Mouse (Mus musculus): Measurements from ENCODE around the gene 1700020L24Rik. TPM values are rescaled to one million over a fixed set of nuclear protein-coding genes. Genes with fewer than 3 reads are reported as not detected.

Gene 1700020L24Rik
- 1.5 and 1.9 TPM in 2 replicates for polyA plus RNA-seq (2016; fragmentation: Nextera tagmentation; extraction: Ambion mirVana)

DNA sequence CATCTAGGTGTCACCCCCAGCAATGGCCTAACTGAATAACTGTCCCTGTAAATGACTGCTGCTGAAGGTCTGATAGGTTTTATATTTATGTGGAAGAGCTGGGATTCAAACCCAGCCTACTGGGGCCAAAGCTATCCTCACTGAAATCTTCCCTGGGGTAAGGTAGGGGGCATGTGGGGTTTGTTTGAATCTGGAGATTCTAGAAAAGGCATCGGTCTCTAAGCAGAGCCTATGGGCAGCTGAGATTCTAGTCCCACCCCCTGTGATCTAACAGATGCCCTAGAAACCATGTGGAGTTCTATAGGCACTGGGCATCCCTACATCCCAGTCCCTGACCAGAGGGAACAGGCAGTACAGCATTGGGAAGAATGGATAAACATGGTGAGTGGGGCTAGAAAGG, at the start of gene 1700020L24Rik:
TSS of gene 1700020L24Rik (plus strand) at position 301 of the 400 bp plus-strand sequence.
- no peak within 1 kb of the TSS for H3K27ac ChIP-seq
- H3K4me3 ChIP-seq: no peak within 1 kb of the TSS
- no peak for DNase-seq (ENCODE audit: low spot score)
- peaks cover 20% of the 10 kb centered on the region for H3K27me3 ChIP-seq (ENCODE audit: insufficient read depth, poor library complexity, severe bottlenecking)
- no peaks in the 10 kb centered on the region for H3K36me3 ChIP-seq
- H3K4me1 ChIP-seq: peaks cover 26% of the 10 kb centered on the region
- no peaks in the 10 kb centered on the region for H3K9me3 ChIP-seq
- 79% methylated on average over 1 of the region's 1 CpGs for WGBS

GRCm38 (mm10) chr11:83393062-83393461, 44.4 kb upstream of the 1700020L24Rik start:
- no peaks in the 10 kb centered on the region for H3K27me3 ChIP-seq (ENCODE audit: insufficient read depth, poor library complexity, severe bottlenecking)
- H3K4me3 ChIP-seq: peak overlapping the region; percentile 22; the same call in 1 of the 2 replicates
- no peak for DNase-seq (ENCODE audit: low spot score)
- peaks cover 35% of the 10 kb centered on the region for H3K4me1 ChIP-seq
- H3K27ac ChIP-seq: peak overlapping the region; percentile 82
- peaks cover 41% of the 10 kb centered on the region for H3K36me3 ChIP-seq
- H3K9me3 ChIP-seq: no peaks in the 10 kb centered on the region
- WGBS: 48% methylated on average over 4 of the region's 4 CpGs

- peaks cover 44% of the 10 kb centered on the region for H3K36me3 ChIP-seq
- H3K27me3 ChIP-seq (ENCODE audit: insufficient read depth, poor library complexity, severe bottlenecking): no peaks in the 10 kb centered on the region
- 0 out of 2 replicates have a peak overlapping the region, but pooled peaks have one; percentile 29 for H3K27ac ChIP-seq
- WGBS: 38% methylated on average over 6 of the region's 6 CpGs
- no peak for DNase-seq (ENCODE audit: low spot score)
- peaks cover 35% of the 10 kb centered on the region for H3K4me1 ChIP-seq
- no peaks in the 10 kb centered on the region for H3K9me3 ChIP-seq
- H3K4me3 ChIP-seq: no peak overlapping the region
Observed at GRCm38 (mm10) chr11:83394802-83395439, 42.6 kb upstream of the 1700020L24Rik start.

GRCm38 (mm10) chr11:83397626-83398025, 39.9 kb upstream of the 1700020L24Rik start:
- H3K36me3 ChIP-seq: peaks cover 35% of the 10 kb centered on the region
- WGBS: 84% methylated on average over 7 of the region's 7 CpGs

DNA sequence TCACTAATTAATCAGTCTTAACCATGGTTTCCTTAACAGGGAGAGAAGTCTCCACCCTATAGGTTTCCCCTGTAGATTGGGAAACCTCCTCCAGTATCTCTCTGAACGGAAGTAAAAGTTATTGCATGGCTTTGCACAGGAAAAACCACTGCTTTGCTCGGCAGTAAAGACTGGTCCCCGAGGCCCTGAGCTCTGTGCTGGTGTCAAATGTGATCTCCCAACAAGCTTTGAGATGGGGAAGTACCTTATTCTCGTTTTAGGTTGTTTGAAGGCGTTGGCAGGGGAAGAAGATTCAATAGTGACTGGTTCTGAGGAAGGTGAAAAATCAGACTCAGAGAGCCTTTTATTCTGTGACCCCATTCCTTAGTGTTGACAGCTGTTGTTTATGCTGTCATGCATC, 38.8 kb upstream of the 1700020L24Rik start:
- no peaks in the 10 kb centered on the region for H3K27me3 ChIP-seq (ENCODE audit: insufficient read depth, poor library complexity, severe bottlenecking)
- H3K27ac ChIP-seq: no peak overlapping the region
- H3K9me3 ChIP-seq: no peaks in the 10 kb centered on the region
- 78% methylated on average over 5 of the region's 5 CpGs for WGBS
- no peak overlapping the region for H3K4me3 ChIP-seq
- H3K36me3 ChIP-seq: peaks cover 37% of the 10 kb centered on the region
- H3K4me1 ChIP-seq: peaks cover 29% of the 10 kb centered on the region
- no peak for DNase-seq (ENCODE audit: low spot score)

More at GRCm38 (mm10) chr11:83397626-83398025, 39.9 kb upstream of the 1700020L24Rik start:
- Histone ChIP-seq H3K4me1 (peaks cover 27% of the 10 kb centered on the region), H3K4me3 (no peak overlapping the region), H3K9me3 (no peaks in the 10 kb centered on the region), H3K27ac (no peak overlapping the region), H3K27me3 (ENCODE audit: insufficient read depth, poor library complexity, severe bottlenecking) (no peaks in the 10 kb centered on the region)
- no peak for DNase-seq (ENCODE audit: low spot score)

GRCm38 (mm10) chr11:83403787-83404186, 33.7 kb upstream of the 1700020L24Rik start:
- Histone ChIP-seq H3K9me3 (no peaks in the 10 kb centered on the region), H3K27ac (no peak overlapping the region), H3K4me1 (peaks cover 58% of the 10 kb centered on the region), H3K36me3 (peaks cover 23% of the 10 kb centered on the region), H3K27me3 (ENCODE audit: insufficient read depth, poor library complexity, severe bottlenecking) (no peaks in the 10 kb centered on the region), H3K4me3 (no peak overlapping the region)
- 62% methylated on average over 7 of the region's 7 CpGs for WGBS
- DNase-seq (ENCODE audit: low spot score): no peak

- WGBS: 34% methylated on average over 3 of the region's 3 CpGs
Observed at GRCm38 (mm10) chr11:83406391-83406790, 31.1 kb upstream of the 1700020L24Rik start.

DNA sequence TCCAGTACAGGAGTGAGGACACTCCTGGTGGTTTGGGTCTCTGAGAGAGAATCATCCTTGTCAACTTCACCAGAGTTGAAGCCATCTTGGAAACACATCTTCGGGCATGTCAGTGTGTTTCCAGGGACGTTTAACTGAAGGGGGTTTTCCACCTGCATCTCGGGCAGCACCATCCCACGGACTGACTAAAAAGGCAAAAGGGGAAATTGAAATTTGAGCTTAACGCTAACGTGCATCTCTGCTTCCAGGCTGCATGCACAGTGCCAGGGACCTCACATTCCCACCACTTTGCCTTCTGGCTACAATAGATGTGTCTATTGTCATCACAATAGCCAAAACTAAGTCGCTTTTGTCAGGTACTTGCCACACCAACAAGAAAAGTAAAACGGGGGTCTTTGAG, 29.2 kb upstream of the 1700020L24Rik start:
- no peak overlapping the region for H3K27ac ChIP-seq
- H3K36me3 ChIP-seq: peaks cover 10% of the 10 kb centered on the region
- peaks cover 21% of the 10 kb centered on the region for H3K27me3 ChIP-seq (ENCODE audit: insufficient read depth, poor library complexity, severe bottlenecking)
- DNase-seq (ENCODE audit: low spot score): no peak
- peaks cover 67% of the 10 kb centered on the region for H3K4me1 ChIP-seq
- 46% methylated on average over 8 of the region's 8 CpGs for WGBS
- H3K9me3 ChIP-seq: no peaks in the 10 kb centered on the region
- no peak overlapping the region for H3K4me3 ChIP-seq

More at GRCm38 (mm10) chr11:83406391-83406790, 31.1 kb upstream of the 1700020L24Rik start:
- Histone ChIP-seq H3K27ac (no peak overlapping the region), H3K4me3 (no peak overlapping the region), H3K4me1 (peaks cover 77% of the 10 kb centered on the region), H3K27me3 (ENCODE audit: insufficient read depth, poor library complexity, severe bottlenecking) (peaks cover 6% of the 10 kb centered on the region), H3K9me3 (no peaks in the 10 kb centered on the region), H3K36me3 (peaks cover 20% of the 10 kb centered on the region)
- no peak for DNase-seq (ENCODE audit: low spot score)

- Histone ChIP-seq H3K27me3 (ENCODE audit: insufficient read depth, poor library complexity, severe bottlenecking) (peaks cover 24% of the 10 kb centered on the region), H3K4me1 (peaks cover 57% of the 10 kb centered on the region), H3K36me3 (no peaks in the 10 kb centered on the region), H3K4me3 (peak within 1 kb of the TSS; percentile 92), H3K9me3 (no peaks in the 10 kb centered on the region), H3K27ac (peak within 1 kb of the TSS; percentile 93)
- DNase-seq (ENCODE audit: low spot score): no peak
- WGBS: 1% methylated on average over 42 of the region's 44 CpGs
Observed at GRCm38 (mm10) chr11:83409087-83409754, 28.3 kb upstream of the 1700020L24Rik start, which contains the start of gene Rasl10b. Gene Rasl10b (plus strand): TSS chr11:83409137.

DNA sequence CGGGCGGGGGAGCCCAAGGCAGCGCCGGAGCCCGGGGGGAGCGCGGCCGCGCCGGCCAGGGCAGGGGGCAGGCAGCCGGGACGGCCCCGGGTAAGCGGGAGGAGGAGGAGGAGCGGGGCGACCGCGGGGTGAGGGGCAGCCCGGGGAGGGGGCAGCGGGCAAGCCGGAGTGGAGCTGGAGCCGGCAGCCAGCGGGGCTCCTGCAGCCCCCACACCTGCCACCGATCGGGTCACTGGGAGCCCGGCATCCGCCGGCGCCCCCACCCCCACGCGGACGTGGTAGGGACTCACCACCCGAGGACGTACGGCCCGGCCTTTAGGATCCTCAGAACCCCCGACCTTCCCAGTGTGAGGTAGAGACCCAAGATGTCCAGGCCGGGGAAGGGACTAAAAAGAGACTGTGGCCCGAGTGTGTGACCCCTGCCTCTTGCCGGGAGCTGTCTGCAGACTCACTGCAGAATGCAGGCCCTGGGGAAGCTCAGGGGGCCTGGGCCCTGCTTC, 27.6 kb upstream of the 1700020L24Rik start:
- no peaks in the 10 kb centered on the region for H3K9me3 ChIP-seq
- peak; percentile 74 for DNase-seq (ENCODE audit: low spot score)
- peaks cover 24% of the 10 kb centered on the region for H3K27me3 ChIP-seq (ENCODE audit: insufficient read depth, poor library complexity, severe bottlenecking)
- peak overlapping the region; percentile 93 for H3K27ac ChIP-seq
- WGBS: under 1% methylated on average over 32 of the region's 40 CpGs
- H3K4me3 ChIP-seq: peak overlapping the region; percentile 92
- H3K36me3 ChIP-seq: no peaks in the 10 kb centered on the region
- peaks cover 54% of the 10 kb centered on the region for H3K4me1 ChIP-seq

DNA sequence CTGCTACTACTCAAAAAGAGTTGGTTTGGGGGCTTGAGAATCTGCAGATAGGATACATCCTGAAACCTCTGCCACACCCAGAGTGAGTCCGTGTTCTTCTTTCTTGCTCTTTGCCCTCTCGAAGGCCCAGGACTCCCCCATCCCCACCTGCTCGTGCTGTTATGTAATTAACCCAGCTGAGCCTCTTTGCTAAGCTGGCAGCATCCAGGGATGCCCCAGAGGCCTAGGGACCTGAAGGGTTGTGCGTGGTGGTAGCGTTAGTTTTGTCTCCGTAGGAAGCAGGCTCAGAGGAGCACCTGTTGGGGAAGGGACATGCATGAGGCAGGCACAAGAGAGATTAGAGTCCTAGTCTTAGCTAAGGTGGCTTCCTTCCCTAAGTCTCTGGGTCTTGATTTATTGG, 27.0 kb upstream of the 1700020L24Rik start:
- Histone ChIP-seq H3K4me3 (peak overlapping the region; percentile 92), H3K4me1 (peaks cover 50% of the 10 kb centered on the region), H3K36me3 (no peaks in the 10 kb centered on the region), H3K27me3 (ENCODE audit: insufficient read depth, poor library complexity, severe bottlenecking) (peaks cover 24% of the 10 kb centered on the region), H3K9me3 (no peaks in the 10 kb centered on the region), H3K27ac (peak overlapping the region; percentile 93; the same call in 1 of the 2 replicates)
- 46% methylated on average over 6 of the region's 6 CpGs for WGBS
- DNase-seq (ENCODE audit: low spot score): peak; percentile 57

DNA sequence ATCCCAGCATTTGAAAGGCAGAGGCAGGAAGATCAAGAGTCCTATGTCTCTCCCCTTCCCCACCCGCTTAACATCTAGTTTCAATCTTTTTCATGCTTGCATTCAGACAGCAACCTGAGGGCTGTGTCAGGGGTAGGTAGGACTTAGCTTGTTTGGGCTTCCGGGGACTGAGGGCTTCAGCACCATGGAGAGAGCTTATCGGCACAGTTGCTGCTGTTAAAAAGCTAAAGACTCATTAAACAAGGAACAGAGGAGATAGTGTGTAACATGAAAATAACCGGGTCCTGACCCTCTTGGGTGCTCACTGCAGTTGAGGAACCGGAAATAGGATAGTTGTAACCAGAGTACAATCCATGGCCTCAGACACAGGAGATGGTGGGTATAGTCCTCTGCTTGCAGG, 20.4 kb upstream of the 1700020L24Rik start:
- WGBS: 7% methylated on average over 5 of the region's 5 CpGs
- Histone ChIP-seq H3K4me3 (no peak overlapping the region), H3K9me3 (no peaks in the 10 kb centered on the region), H3K4me1 (peaks cover 6% of the 10 kb centered on the region), H3K27ac (no peak overlapping the region), H3K36me3 (no peaks in the 10 kb centered on the region), H3K27me3 (ENCODE audit: insufficient read depth, poor library complexity, severe bottlenecking) (peaks cover 59% of the 10 kb centered on the region)
- DNase-seq (ENCODE audit: low spot score): no peak

GRCm38 (mm10) chr11:83417708-83418107, 19.8 kb upstream of the 1700020L24Rik start:
- peaks cover 6% of the 10 kb centered on the region for H3K4me1 ChIP-seq
- H3K27me3 ChIP-seq (ENCODE audit: insufficient read depth, poor library complexity, severe bottlenecking): peaks cover 57% of the 10 kb centered on the region
- no peaks in the 10 kb centered on the region for H3K36me3 ChIP-seq
- no peak overlapping the region for H3K4me3 ChIP-seq
- H3K27ac ChIP-seq: no peak overlapping the region
- 75% methylated on average over 7 of the region's 7 CpGs for WGBS
- DNase-seq (ENCODE audit: low spot score): no peak
- no peaks in the 10 kb centered on the region for H3K9me3 ChIP-seq

Measured in heart, embryonic 10.5 days (tissue).